Mouse (Mus musculus): Measurements from ENCODE around the gene Tnp1. TPM values are rescaled to one million over a fixed set of nuclear protein-coding genes. Genes with fewer than 3 reads are reported as not detected.

Tnp1 gene
- total RNA-seq (2014; rRNA removed) (not detected in 2 replicates), polyA plus RNA-seq (2015; fragmentation: Nextera tagmentation; extraction: Ambion mirVana) (not detected in 2 replicates)

DNA sequence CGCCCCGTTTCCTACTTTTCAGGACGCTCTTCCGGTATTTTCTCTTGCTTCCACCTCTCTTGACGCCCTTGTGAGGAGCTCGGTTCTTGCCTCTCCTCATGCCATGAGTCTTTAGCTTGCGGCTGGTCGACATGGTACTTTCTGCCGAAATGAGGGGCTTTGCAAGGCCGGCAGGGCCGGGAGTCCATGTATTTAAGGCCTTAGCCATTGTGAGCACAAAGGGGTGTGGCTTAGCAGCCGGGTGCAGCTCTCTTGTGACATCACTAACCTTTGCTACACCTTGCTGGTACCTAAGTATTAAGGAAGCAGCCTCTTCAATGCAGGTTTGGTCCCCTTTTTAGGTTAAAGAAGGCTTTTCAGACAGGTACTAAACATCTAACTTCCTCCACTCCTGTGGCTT is at the start of gene Tnp1:
Gene Tnp1 (minus strand): TSS at position 179 of the 400 bp plus-strand sequence.
- Histone ChIP-seq H3K4me3 (ENCODE audit: low read depth, low read length) (no peak within 1 kb of the TSS), H3K4me2 (ENCODE audit: low read depth, low read length, poor library complexity, severe bottlenecking) (no peak within 1 kb of the TSS), H3K27ac (ENCODE audit: low read depth, low read length) (no peak within 1 kb of the TSS), H3K9ac (replicated peaks; ENCODE audit: low read length, poor library complexity, severe bottlenecking) (no peak within 1 kb of the TSS), H3K36me3 (ENCODE audit: insufficient read depth, low read length) (no peaks in the 10 kb centered on the region), H3K27me3 (ENCODE audit: insufficient read depth, low read length) (no peaks in the 10 kb centered on the region), H3K4me1 (ENCODE audit: insufficient read depth, low read length) (no peaks in the 10 kb centered on the region), H3K9me3 (ENCODE audit: low read length) (no peaks in the 10 kb centered on the region)
- no peak for ATAC-seq (ENCODE audit: low FRiP score)
- no peak for TF ChIP-seq CTCF (IDR thresholded peaks at IDR 0.05)
- 94% methylated on average over 12 of the region's 12 CpGs for WGBS
- no peak for DNase-seq (ENCODE audit: low spot score)

DNA sequence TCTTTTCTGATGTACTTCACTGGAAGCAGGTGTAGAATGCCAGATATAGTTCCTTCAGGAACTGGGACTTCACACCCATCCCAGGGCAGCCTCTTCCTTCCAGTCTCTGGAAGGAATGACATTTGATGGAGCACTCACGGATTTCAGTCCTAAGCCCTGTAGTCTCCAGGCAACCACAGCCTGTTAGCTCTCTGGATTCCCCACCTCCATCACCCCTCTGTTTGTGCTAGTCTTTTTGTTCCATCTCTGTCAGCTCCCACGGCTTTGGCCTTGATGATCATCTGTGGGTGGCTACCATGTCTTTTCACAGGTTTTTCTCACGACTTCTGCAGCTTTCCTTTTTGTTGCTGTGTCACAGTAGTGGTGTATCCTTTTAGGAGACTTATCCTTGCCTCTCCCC is 48.6 kb upstream of the Tnp1 start:
- H3K27ac ChIP-seq (ENCODE audit: low read depth, low read length), result no peak overlapping the region
- ATAC-seq (ENCODE audit: low FRiP score), result no peak
- no peaks in the 10 kb centered on the region for H3K9me3 ChIP-seq (ENCODE audit: low read length)
- no peak for DNase-seq (ENCODE audit: low spot score)
- no peak overlapping the region for H3K9ac ChIP-seq (replicated peaks; ENCODE audit: low read length, poor library complexity, severe bottlenecking)
- 39% methylated on average over 3 of the region's 3 CpGs for WGBS
- H3K4me3 ChIP-seq (ENCODE audit: low read depth, low read length), result no peak overlapping the region
- H3K36me3 ChIP-seq (ENCODE audit: insufficient read depth, low read length), result no peaks in the 10 kb centered on the region
- TF ChIP-seq CTCF (IDR thresholded peaks at IDR 0.05), result no peak
- H3K27me3 ChIP-seq (ENCODE audit: insufficient read depth, low read length), result no peaks in the 10 kb centered on the region
- no peak overlapping the region for H3K4me2 ChIP-seq (ENCODE audit: low read depth, low read length, poor library complexity, severe bottlenecking)
- no peaks in the 10 kb centered on the region for H3K4me1 ChIP-seq (ENCODE audit: insufficient read depth, low read length)

DNA sequence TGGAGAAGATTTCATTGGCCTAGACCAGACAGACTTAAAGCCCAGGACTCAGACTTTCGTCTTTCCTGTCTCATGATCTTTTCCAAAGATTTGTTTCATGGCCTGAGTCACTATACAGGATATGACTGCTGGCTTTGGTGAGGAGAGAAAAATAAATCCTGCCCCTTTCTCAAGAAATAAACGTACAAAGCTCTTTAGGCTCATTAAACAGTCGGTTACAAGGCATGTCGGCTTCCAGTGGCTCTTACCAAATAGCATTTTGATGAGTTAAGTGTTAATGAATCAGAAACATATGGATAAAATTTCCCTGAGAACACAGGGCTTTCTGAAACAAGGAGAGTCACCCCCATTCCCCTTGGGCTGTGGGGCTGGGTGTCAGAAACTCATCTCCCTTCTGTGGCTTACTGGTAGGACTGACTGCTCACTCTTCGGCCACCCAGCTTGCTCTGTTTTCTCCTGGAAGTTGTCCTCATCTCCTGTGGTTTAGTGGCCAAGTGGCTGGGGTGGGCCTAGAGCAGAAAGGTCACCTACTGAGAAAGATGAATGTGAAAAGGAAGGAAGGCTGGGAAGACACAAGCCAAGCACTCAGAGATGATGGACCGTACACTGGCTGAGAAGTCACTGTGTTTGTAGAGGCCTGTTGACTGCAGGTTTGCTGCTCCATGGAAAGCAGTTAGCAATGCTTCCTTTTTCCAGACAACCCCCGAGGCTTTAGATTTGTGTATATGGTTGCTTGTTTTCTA is 46.0 kb upstream of the Tnp1 start:
- no peaks in the 10 kb centered on the region for H3K4me1 ChIP-seq (ENCODE audit: insufficient read depth, low read length)
- ATAC-seq (ENCODE audit: low FRiP score), result no peak
- DNase-seq (ENCODE audit: low spot score), result no peak
- H3K9me3 ChIP-seq (ENCODE audit: low read length), result no peaks in the 10 kb centered on the region
- no peak overlapping the region for H3K27ac ChIP-seq (ENCODE audit: low read depth, low read length)
- no peaks in the 10 kb centered on the region for H3K36me3 ChIP-seq (ENCODE audit: insufficient read depth, low read length)
- H3K27me3 ChIP-seq (ENCODE audit: insufficient read depth, low read length), result no peaks in the 10 kb centered on the region
- H3K4me2 ChIP-seq (ENCODE audit: low read depth, low read length, poor library complexity, severe bottlenecking), result no peak overlapping the region
- 83% methylated on average over 7 of the region's 7 CpGs for WGBS
- H3K4me3 ChIP-seq (ENCODE audit: low read depth, low read length), result no peak overlapping the region
- no peak overlapping the region for H3K9ac ChIP-seq (replicated peaks; ENCODE audit: low read length, poor library complexity, severe bottlenecking)
- no peak for TF ChIP-seq CTCF (IDR thresholded peaks at IDR 0.05)

DNA sequence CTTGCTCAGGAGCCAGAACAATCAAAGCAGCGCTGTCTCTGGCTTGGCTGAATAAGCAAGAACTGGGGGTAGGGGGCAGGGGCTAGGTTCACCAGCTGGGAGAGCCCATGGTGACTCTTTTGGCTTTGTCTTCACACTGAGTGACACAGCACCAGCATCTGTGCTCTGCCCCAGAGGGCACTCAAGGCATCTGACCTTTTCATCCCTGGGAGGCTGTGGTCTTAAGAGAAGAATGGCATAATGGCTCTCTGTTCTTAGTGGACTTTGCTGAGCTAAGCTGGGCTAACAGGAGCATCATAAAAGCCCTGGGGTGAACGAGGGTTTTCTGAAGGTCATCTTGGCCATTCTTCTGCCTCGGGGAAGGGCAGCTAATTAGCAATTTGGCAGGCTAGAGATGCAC is 44.6 kb upstream of the Tnp1 start:
- ATAC-seq (ENCODE audit: low FRiP score) (no peak), DNase-seq (ENCODE audit: low spot score) (no peak)
- no peak overlapping the region for H3K4me2 ChIP-seq (ENCODE audit: low read depth, low read length, poor library complexity, severe bottlenecking)
- H3K4me3 ChIP-seq (ENCODE audit: low read depth, low read length), result no peak overlapping the region
- no peak overlapping the region for H3K9ac ChIP-seq (replicated peaks; ENCODE audit: low read length, poor library complexity, severe bottlenecking)
- H3K27ac ChIP-seq (ENCODE audit: low read depth, low read length), result no peak overlapping the region
- no peaks in the 10 kb centered on the region for H3K4me1 ChIP-seq (ENCODE audit: insufficient read depth, low read length)
- H3K36me3 ChIP-seq (ENCODE audit: insufficient read depth, low read length), result no peaks in the 10 kb centered on the region
- 13% methylated on average over 3 of the region's 3 CpGs for WGBS
- no peak for TF ChIP-seq CTCF (IDR thresholded peaks at IDR 0.05)
- no peaks in the 10 kb centered on the region for H3K9me3 ChIP-seq (ENCODE audit: low read length)
- no peaks in the 10 kb centered on the region for H3K27me3 ChIP-seq (ENCODE audit: insufficient read depth, low read length)

DNA sequence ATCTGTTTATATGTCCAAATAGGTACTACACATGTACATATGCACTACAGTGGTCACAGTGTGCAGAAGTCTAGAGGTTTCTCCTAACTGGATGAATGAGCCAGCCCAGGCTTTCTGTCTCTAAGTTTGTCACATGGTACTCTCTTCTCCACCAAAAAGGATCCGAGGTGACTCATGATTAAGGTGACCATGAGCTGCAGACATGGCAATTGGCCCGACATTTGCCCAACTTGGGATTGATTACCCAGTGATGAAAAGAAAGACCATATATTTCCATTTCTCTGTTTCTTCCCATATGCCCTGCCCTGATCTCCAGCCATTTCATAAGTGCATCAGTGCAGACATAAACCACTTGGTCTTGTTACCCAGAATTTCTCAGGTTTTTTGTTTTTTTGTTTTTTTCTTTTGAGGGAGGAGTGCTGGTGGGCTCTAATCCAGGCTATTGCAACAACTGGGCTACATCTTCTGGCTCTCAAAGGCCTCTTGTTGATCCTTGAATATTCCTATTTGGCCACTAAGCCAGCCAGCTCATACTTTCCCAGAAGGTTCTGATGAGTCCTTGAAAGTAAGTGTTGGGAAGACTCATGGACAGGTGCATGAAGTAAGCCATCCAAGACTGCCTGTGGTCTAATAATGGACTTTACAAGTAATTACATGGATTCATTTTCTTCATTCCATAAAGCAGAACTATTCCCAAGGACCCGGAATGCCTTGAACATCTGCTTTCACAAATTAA is 40.7 kb upstream of the Tnp1 start:
- Histone ChIP-seq H3K9ac (replicated peaks; ENCODE audit: low read length, poor library complexity, severe bottlenecking) (no peak overlapping the region), H3K9me3 (ENCODE audit: low read length) (no peaks in the 10 kb centered on the region), H3K27me3 (ENCODE audit: insufficient read depth, low read length) (no peaks in the 10 kb centered on the region), H3K4me3 (ENCODE audit: low read depth, low read length) (no peak overlapping the region), H3K4me2 (ENCODE audit: low read depth, low read length, poor library complexity, severe bottlenecking) (no peak overlapping the region), H3K4me1 (ENCODE audit: insufficient read depth, low read length) (peaks cover 2% of the 10 kb centered on the region; the same call in 1 of the 2 replicates), H3K36me3 (ENCODE audit: insufficient read depth, low read length) (no peaks in the 10 kb centered on the region), H3K27ac (ENCODE audit: low read depth, low read length) (no peak overlapping the region)
- no peak for TF ChIP-seq CTCF (IDR thresholded peaks at IDR 0.05)
- DNase-seq (ENCODE audit: low spot score) (no peak), ATAC-seq (ENCODE audit: low FRiP score) (no peak)
- WGBS, result 98% methylated on average over 3 of the region's 3 CpGs

DNA sequence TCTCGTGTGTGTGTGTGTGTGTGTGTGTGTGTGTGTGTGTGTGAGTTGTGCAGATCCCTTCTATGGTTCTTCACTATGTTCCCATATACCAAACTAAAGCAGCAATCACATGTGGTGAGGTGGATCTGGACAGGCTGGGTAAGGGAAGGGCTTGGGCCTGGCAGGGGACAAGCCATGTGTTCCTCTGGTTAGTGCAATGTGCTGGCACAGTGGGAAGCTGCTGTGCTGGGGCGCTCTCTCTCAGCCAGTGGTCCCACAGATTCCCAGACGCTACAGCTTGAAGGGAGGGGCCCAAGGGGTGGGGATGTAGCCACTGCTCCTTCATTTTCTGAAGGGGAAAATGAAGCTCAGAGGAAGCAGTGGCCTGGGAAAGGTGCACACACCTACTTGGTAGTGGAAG is 40.1 kb upstream of the Tnp1 start:
- Histone ChIP-seq H3K9ac (replicated peaks; ENCODE audit: low read length, poor library complexity, severe bottlenecking) (no peak overlapping the region), H3K4me1 (ENCODE audit: insufficient read depth, low read length) (peaks cover 2% of the 10 kb centered on the region; the same call in 1 of the 2 replicates), H3K27me3 (ENCODE audit: insufficient read depth, low read length) (no peaks in the 10 kb centered on the region), H3K27ac (ENCODE audit: low read depth, low read length) (no peak overlapping the region), H3K9me3 (ENCODE audit: low read length) (no peaks in the 10 kb centered on the region), H3K4me2 (ENCODE audit: low read depth, low read length, poor library complexity, severe bottlenecking) (no peak overlapping the region), H3K36me3 (ENCODE audit: insufficient read depth, low read length) (no peaks in the 10 kb centered on the region), H3K4me3 (ENCODE audit: low read depth, low read length) (no peak overlapping the region)
- TF ChIP-seq CTCF (IDR thresholded peaks at IDR 0.05), result no peak
- no peak for DNase-seq (ENCODE audit: low spot score)
- ATAC-seq (ENCODE audit: low FRiP score), result peak; percentile 50; the same call in 1 of the 2 replicates
- 58% methylated on average over 3 of the region's 3 CpGs for WGBS
